Mouse (Mus musculus): ENCODE data around the gene Pcyox1.
A peak's percentile ranks its signal among the peaks of the same experiment; 100 is the strongest.

GRCm38 (mm10) chr6:86420491-86420890, 23.5 kb upstream of the Pcyox1 start:
- TF ChIP-seq CTCF (IDR thresholded peaks at IDR 0.05; ENCODE audit: low read depth): peak; percentile 25
- no peak for TF ChIP-seq EP300 (IDR thresholded peaks at IDR 0.05; ENCODE audit: low read depth)
